Mouse (Mus musculus) cortical plate, adult 2 months (tissue): Measurements from ENCODE around the gene Gm8271.
"Not testable (repeated sequence)": the region's sequence is repeated elsewhere in the genome, so short reads cannot be mapped to it uniquely, and the experiment has no call there.

Experiments
- CTCF ChIP-seq: fragments of 200-500 bp; IDR thresholded peaks from 2 replicates; pipeline ENCODE4 v1.5.1; 2011; ENCODE audit warnings: mild to moderate bottlenecking, control low read depth, low read length; ENCODE audit not compliant: insufficient read depth; ENCODE audit errors: extremely low read depth
- POLR2A ChIP-seq: fragments of 200-500 bp; IDR thresholded peaks from 2 replicates; pipeline ENCODE4 v1.6.1; 2011; ENCODE audit warnings: mild to moderate bottlenecking, low read length, control low read depth; ENCODE audit not compliant: insufficient read depth; ENCODE audit errors: extremely low read depth

- TF ChIP-seq CTCF, POLR2A: not testable (repeated sequence)
Measured at GRCm38 (mm10) chr14:5164235-5164634, 21.4 kb upstream of the Gm8271 start, which contains the start of gene Gm3317.
